Mouse (Mus musculus) lung, embryonic 16.5 days (tissue): ENCODE results near the gene Srpk2. TPM values are rescaled to one million over a fixed set of nuclear protein-coding genes. Genes with fewer than 3 reads are reported as not detected.
"Not testable (repeated sequence)": the region's sequence is repeated elsewhere in the genome, so short reads cannot be mapped to it uniquely, and the experiment has no call there.

ENCODE experiments used
- ATAC-seq: fragments of 200-750 bp; cut with Nextera tagmentation; 2 replicates; pipeline ENCODE4 v1.8.0; 2017; ENCODE audit warnings: low read depth, mild to moderate bottlenecking, moderate library complexity
- H3K27ac ChIP-seq: fragments of 300-500 bp; sonication (generic); 2 replicates; pipeline ENCODE4 v1.5.1; 2014; ENCODE audit warnings: mild to moderate bottlenecking, control low read depth, low read length
- H3K27me3 ChIP-seq: fragments of 300-500 bp; sonication (generic); 2 replicates; pipeline ENCODE4 v1.6.1; 2014; ENCODE audit warnings: low read depth, low read length, mixed read lengths; ENCODE audit not compliant: control insufficient read depth, insufficient read depth
- H3K36me3 ChIP-seq: fragments of 300-500 bp; sonication (generic); 2 replicates; pipeline ENCODE4 v1.6.1; 2014; ENCODE audit warnings: low read length; ENCODE audit not compliant: control insufficient read depth, insufficient read depth
- H3K4me1 ChIP-seq: fragments of 300-500 bp; sonication (generic); replicated peaks from 2 replicates; pipeline ENCODE4 v1.6.1; 2014; ENCODE audit warnings: low read length, mixed read lengths; ENCODE audit not compliant: control insufficient read depth, insufficient read depth
- H3K4me2 ChIP-seq: fragments of 300-500 bp; sonication (generic); 2 replicates; pipeline ENCODE4 v1.6.1; 2014; ENCODE audit warnings: low read depth, low read length, control low read depth
- H3K4me3 ChIP-seq: fragments of 300-500 bp; sonication (generic); 2 replicates; pipeline ENCODE4 v1.5.1; 2014; ENCODE audit warnings: mild to moderate bottlenecking, low read length, control low read depth
- H3K9ac ChIP-seq: fragments of 300-500 bp; sonication (generic); 2 replicates; pipeline ENCODE4 v1.6.1; 2014; ENCODE audit warnings: low read length, control low read depth
- H3K9me3 ChIP-seq: fragments of 300-500 bp; sonication (generic); 2 replicates; pipeline ENCODE4 v1.6.1; 2016; ENCODE audit warnings: low read length; ENCODE audit not compliant: control insufficient read depth
- WGBS: fragments of 180-500 bp; shearing (Covaris S2); extraction: QIAGEN DNeasy Blood & Tissue Kit; methylation state at CpG from one replicate; pipeline ENCODE4 v1.1.7; 2014; 5-methylcytosine and 5-hydroxymethylcytosine counted together
- polyA plus RNA-seq: library from polyadenylated mRNA; unstranded; fragments of >200 nt; fragmentation: Nextera tagmentation; extraction: Ambion mirVana; gene quantifications from 2 replicates; pipeline ENCODE4 v1.2.1, GENCODE M21; 2015

Srpk2 gene
- polyA plus RNA-seq, 1 experiment from 2014 or later: 43.7 TPM

- Histone ChIP-seq H3K4me1 (peaks cover 5% of the 10 kb centered on the region), H3K27me3 (no peaks in the 10 kb centered on the region), H3K36me3 (0 out of 2 replicates have a peak, but pooled peaks cover 3% of the 10 kb centered on the region), H3K27ac (no peak overlapping the region), H3K9me3 (no peaks in the 10 kb centered on the region), H3K9ac (no peak overlapping the region), H3K4me3 (no peak overlapping the region), H3K4me2 (no peak overlapping the region)
- WGBS: 81% methylated on average over 6 of the region's 6 CpGs
- ATAC-seq: no peak
Observed at GRCm38 (mm10) chr5:23566382-23566781, 118.0 kb downstream of the Srpk2 start.

DNA sequence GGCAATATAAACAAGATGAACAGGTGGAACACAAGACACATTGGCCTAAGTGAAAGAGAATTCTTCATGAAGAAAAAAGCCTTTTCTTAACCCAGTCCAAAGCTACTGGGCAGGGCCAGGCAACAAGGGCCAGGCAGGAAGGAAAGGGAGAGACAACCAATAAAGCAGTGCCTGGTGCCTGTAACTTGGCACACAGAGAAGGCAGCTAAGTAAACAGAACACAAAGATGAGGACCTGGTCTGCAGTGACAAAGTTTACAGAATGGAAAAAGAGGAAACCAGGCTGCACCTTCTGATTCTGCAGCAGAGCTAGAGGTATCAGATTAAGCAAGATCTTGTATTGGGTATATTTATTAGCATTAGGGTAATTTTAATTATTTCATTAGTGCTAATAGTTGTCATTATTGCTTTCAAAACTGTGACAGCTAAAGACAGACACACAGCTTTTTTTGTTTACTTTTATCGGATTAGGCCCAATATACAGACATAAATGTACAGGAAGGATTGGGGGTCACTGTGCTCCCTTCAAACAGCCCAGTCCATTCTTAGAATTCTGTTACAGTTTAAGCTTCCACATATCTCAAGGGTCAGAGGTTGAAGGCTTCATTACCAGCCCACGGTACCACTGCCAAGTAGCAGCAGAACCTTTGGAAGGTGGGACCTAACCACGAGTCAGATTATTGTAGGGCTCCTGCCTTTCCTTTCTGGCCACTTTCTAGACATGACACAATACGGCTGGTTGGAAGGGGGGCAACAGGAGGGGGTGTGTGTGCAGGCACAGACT lies 121.9 kb downstream of the Srpk2 start:
- H3K9ac ChIP-seq: no peak overlapping the region
- peak overlapping the region; percentile 51; the same call in 1 of the 2 replicates for H3K27ac ChIP-seq
- H3K9me3 ChIP-seq: no peaks in the 10 kb centered on the region
- H3K27me3 ChIP-seq: no peaks in the 10 kb centered on the region
- ATAC-seq: peak; percentile 63
- no peaks in the 10 kb centered on the region for H3K36me3 ChIP-seq
- H3K4me2 ChIP-seq: no peak overlapping the region
- peaks cover 7% of the 10 kb centered on the region for H3K4me1 ChIP-seq
- no peak overlapping the region for H3K4me3 ChIP-seq
- 51% methylated on average over 4 of the region's 4 CpGs for WGBS

DNA sequence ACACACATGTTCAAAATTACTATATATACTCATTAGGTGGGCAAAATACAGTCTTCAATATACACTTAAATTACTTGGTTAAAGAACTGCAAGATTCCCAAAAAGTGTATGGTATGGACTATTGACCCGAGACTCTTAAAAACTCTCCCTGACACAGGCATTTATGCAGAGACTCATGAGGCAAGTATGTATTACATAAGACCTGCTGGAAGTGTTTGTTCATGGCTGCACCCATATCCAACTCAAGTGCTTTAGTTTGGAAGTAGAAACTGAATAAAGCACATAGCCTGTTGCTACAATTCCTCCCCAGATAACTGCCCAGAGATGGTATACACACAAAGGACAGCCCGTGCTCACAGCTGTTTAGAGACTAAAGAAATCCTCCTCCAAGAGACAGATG lies 123.2 kb downstream of the Srpk2 start:
- H3K27me3 ChIP-seq: no peaks in the 10 kb centered on the region
- peaks cover 11% of the 10 kb centered on the region for H3K4me1 ChIP-seq
- no peak overlapping the region for H3K4me2 ChIP-seq
- ATAC-seq: peak; percentile 82
- H3K9me3 ChIP-seq: no peaks in the 10 kb centered on the region
- no peak overlapping the region for H3K4me3 ChIP-seq
- WGBS: 75% methylated on average over 2 of the region's 2 CpGs
- H3K9ac ChIP-seq: no peak overlapping the region
- no peaks in the 10 kb centered on the region for H3K36me3 ChIP-seq
- peak overlapping the region; percentile 62 for H3K27ac ChIP-seq

DNA sequence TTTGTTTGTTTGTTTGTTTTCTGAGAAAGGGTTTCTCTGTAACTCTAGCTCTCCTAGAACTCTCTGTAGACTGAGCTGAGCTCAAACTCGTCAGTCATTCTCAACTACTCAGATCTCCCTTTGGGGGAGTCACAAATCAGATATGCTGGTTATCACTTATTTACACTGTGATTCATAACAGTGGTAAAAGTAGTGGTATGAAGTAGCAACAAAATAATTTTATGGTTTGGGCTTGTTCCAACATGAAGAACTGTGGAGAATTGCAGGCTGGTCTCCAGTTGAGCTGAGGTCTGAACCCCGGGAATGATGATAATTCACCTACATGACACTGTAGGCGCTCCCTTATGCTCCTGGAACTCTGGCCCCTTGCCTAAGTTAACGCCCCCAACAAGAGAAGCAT lies 124.2 kb downstream of the Srpk2 start:
- no peak overlapping the region for H3K4me3 ChIP-seq
- H3K4me2 ChIP-seq: no peak overlapping the region
- no peaks in the 10 kb centered on the region for H3K9me3 ChIP-seq
- no peak for ATAC-seq
- H3K27ac ChIP-seq: no peak overlapping the region
- H3K27me3 ChIP-seq: no peaks in the 10 kb centered on the region
- H3K36me3 ChIP-seq: no peaks in the 10 kb centered on the region
- H3K9ac ChIP-seq: no peak overlapping the region
- WGBS: 68% methylated on average over 4 of the region's 4 CpGs
- H3K4me1 ChIP-seq: peaks cover 12% of the 10 kb centered on the region

- Histone ChIP-seq H3K9ac (no peak overlapping the region), H3K27ac (peak overlapping the region; percentile 18), H3K4me1 (peaks cover 10% of the 10 kb centered on the region), H3K27me3 (no peaks in the 10 kb centered on the region), H3K9me3 (no peaks in the 10 kb centered on the region), H3K4me3 (no peak overlapping the region), H3K4me2 (no peak overlapping the region), H3K36me3 (no peaks in the 10 kb centered on the region)
- WGBS: 50% methylated on average over 7 of the region's 7 CpGs
- ATAC-seq: peak; percentile 83
Observed at GRCm38 (mm10) chr5:23556007-23556770, 128.2 kb downstream of the Srpk2 start.

GRCm38 (mm10) chr5:23553338-23553737 lies 131.1 kb downstream of the Srpk2 start:
- not testable (repeated sequence) for H3K9me3 ChIP-seq, H3K27me3 ChIP-seq, H3K27ac ChIP-seq, H3K36me3 ChIP-seq, H3K4me2 ChIP-seq, H3K9ac ChIP-seq, ATAC-seq, H3K4me1 ChIP-seq, H3K4me3 ChIP-seq
- 66% methylated on average over 3 of the region's 3 CpGs for WGBS

- WGBS: 73% methylated on average over 5 of the region's 5 CpGs
- ATAC-seq: no peak
Observed at GRCm38 (mm10) chr5:23551687-23552086, 132.7 kb downstream of the Srpk2 start.

GRCm38 (mm10) chr5:23535692-23536091 lies 148.7 kb downstream of the Srpk2 start:
- Histone ChIP-seq H3K4me2 (no peak overlapping the region), H3K4me1 (no peaks in the 10 kb centered on the region), H3K9ac (no peak overlapping the region), H3K36me3 (peaks cover 6% of the 10 kb centered on the region), H3K4me3 (no peak overlapping the region), H3K27ac (no peak overlapping the region), H3K9me3 (no peaks in the 10 kb centered on the region), H3K27me3 (no peaks in the 10 kb centered on the region)
- no peak for ATAC-seq
- 90% methylated on average over 7 of the region's 7 CpGs for WGBS

More at GRCm38 (mm10) chr5:23551687-23552086, 132.7 kb downstream of the Srpk2 start:
- Histone ChIP-seq H3K36me3 (no peaks in the 10 kb centered on the region), H3K4me2 (no peak overlapping the region), H3K4me3 (no peak overlapping the region), H3K9ac (no peak overlapping the region), H3K9me3 (no peaks in the 10 kb centered on the region), H3K4me1 (peaks cover 8% of the 10 kb centered on the region), H3K27ac (no peak overlapping the region), H3K27me3 (no peaks in the 10 kb centered on the region)

DNA sequence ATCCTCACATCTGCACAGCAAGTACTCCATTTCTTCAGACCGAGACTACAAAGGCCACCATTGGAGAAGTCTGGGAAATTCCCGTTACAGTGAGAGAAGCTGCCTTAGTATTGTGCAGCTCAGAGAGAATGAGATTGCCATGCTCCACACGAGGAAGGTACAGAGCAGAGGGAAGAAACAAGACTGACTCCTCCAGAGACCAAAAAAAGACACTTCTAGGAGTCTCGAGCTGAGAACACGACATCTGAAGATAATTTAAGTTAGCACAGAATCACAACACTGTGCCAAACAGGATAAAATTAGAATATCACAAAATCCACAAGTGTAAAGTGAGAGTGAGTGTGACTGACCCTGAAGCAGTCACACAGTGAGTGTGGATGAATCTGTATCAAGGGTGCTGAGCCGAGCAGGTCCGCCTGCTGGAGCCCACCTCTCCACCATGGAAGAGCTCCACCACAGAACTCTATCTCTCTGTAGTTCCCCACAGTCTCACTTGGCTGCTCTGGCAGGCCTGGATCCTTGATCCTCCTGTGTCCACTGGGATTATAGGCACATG lies 152.8 kb downstream of the Srpk2 start:
- Histone ChIP-seq H3K27ac (no peak overlapping the region), H3K4me3 (no peak overlapping the region), H3K9ac (no peak overlapping the region), H3K27me3 (no peaks in the 10 kb centered on the region), H3K9me3 (no peaks in the 10 kb centered on the region), H3K4me2 (no peak overlapping the region), H3K36me3 (no peaks in the 10 kb centered on the region), H3K4me1 (no peaks in the 10 kb centered on the region; the same call in 1 of the 2 replicates)
- ATAC-seq: no peak
- WGBS: 87% methylated on average over 7 of the region's 7 CpGs
